Mouse (Mus musculus): ENCODE results near the gene Ccr5.

DNA sequence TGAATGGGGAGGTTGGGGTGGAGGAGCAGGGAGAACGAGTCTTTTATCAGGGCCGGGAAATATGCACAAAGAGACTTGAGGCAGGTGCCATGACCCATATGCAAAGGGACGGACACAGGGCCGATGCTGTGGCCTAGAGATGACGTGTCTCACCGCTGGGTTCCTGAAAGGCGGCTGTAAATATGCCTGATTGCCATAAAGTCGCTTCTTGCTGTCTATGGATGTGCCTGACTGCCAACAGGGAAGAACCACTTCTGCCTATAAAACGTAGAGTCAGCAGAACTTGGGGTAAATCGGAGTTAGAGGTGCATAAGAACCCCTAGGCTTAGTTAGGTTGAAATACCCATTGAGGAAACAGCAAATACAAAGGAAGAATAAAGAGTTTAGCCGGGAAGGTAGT lies 4.2 kb downstream of the Ccr5 start:
- TF ChIP-seq POLR2A (IDR thresholded peaks at IDR 0.05; ENCODE audit: borderline replicate concordance, low read depth, low read length) (no peak), CTCF (IDR thresholded peaks at IDR 0.05; ENCODE audit: low read depth, low read length) (no peak)

Data from bone marrow macrophage, adult 2 months (primary cell).